Mouse (Mus musculus): ENCODE results near the gene Fermt3.

Gene Fermt3

GRCm38 (mm10) chr19:6971644-6972043 lies 47.6 kb downstream of the Fermt3 start:
- no peak for DNase-seq (ENCODE audit: low spot score)

GRCm38 (mm10) chr19:6970460-6971085 lies 48.7 kb downstream of the Fermt3 start:
- DNase-seq (ENCODE audit: low spot score) = no peak

- no peak for DNase-seq (ENCODE audit: low spot score)
These were observed 49.4 kb downstream of the Fermt3 start for GRCm38 (mm10) chr19:6969665-6970381.

DNA sequence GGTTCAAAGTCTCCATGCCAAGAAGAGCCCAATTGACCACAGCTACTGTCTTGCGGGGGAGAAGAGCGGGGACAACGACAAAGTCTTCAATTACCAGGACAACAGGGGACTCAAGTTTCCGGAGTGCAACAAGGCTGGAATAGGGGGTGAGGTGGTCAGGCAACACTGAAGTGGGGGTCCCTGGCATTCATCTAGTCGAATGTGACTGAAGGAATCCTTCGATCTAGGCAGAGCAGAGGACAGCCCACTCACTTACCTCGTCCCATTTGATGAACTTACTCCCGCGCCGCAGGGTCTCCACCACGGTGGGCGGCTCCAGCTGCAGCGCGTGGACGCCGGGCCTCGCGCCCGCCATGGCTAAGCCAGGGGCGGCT lies 50.0 kb downstream of the Fermt3 start:
- DNase-seq (ENCODE audit: low spot score) = no peak

DNA sequence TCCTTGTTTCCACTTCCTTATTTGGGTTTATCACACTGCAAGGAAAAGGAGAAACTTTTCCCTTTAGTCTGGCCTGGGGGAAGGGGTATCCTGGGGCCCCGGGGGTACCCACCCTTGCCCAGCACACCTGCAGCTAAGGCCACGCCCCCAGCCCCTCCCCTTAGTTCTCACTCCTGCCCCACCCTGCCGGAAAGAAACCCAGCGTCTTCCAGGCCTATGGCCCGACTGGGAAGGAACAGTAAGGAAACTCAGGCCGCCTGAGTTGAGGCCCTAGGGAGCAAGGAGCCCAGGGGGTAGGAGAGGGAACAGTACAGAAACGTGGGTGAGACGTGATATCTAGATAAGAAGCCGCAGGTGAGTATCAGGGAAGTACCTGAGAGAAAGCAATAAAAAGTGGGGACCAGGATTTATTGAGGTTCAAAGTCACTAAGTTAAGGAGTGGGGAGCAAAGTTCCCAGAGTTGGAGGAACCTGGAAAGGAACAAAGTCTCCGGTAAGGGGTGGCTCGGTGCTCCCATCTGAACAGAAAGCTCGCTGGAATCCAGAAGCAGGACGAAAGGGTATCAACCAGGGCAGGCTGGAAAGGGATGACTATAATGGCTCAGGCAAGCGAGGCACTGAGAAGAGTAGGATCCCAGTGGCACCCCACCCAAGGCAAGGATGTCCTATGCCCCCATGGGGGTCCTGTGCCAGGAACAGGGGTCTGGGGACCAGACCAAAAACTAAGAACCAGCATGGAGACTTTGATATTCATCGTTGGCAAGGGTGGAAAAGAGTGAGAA lies 50.6 kb downstream of the Fermt3 start:
- no peak for DNase-seq (ENCODE audit: low spot score)

DNA sequence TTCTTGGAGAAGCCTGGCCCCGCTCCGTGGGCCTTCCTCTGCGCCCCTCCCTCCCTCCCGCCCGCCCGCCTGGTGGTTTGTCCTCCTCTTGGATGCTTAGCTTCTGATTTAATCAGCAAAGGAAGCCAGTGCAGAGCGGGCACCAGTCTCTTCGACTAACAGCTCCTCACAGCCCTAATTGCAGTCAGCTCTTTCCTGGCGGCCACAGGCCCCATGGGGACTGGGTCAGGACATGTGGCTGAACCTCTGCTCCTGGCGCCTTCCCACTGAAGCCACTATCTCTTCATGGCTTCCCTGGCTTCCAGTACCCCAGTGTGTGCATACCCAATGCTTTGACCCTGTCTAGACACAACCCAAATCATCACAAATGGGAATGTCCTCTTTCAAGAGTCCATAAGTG lies 62.8 kb downstream of the Fermt3 start:
- no peak for DNase-seq (ENCODE audit: low spot score)

DNA sequence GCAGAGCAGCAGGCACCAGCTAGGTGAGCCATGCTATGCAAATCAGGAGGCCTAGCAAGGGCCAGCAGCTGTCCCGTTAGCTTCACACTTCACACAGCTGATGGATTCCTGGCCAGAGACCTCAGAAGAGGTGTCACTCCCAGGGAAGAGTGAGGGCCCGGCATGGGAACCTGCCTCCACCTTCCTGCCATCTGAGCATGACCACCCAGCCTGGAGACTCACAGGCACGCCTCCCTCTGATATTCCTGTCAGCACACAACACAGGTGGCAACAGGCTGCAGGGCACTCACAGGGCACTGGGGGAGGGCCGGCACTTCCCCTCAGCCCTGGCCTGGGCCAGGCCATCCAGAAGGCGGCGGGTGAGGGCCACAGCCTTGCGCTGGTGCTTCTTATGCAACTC lies 63.8 kb downstream of the Fermt3 start:
- DNase-seq (ENCODE audit: low spot score) = no peak

DNA sequence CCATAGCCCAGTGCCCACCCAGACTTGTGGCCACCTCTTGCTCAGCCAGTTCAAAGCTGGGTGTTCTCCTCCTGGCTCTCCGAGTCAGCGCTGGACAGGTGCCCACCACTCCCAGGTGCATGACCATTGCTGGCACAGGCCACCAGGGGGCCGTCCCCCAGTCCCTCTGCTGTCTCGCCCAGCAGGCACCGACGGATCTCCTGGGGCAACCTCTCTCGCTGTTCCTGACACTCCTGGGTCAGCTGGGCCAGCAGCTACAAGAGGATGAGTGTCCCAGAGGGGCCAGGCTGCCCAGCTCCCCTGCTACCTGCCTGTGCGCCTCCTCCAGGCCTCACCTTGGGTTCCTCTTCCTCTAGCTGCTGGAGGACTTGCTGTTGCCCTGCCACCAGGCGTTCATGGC lies 65.2 kb downstream of the Fermt3 start:
- no peak for DNase-seq (ENCODE audit: low spot score)

DNA sequence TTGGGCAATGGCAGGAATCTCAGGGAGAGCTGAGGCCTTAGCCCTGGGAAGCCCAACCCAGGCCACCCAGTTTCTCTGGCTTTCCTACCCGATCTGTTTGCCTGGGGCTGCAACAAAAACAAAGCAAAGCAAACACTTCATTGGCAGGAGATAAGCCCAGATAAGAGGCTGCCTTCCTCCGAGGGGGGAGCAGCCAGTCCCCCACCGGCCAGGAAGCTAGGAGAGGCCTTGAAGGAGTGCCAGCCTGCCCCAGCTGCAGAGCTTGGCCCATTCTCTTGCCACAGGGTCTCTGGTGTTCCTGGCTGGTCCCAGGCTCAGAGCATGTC lies 66.6 kb downstream of the Fermt3 start:
- no peak for DNase-seq (ENCODE audit: low spot score)

GRCm38 (mm10) chr19:6951994-6952711 lies 67.1 kb downstream of the Fermt3 start:
- DNase-seq (ENCODE audit: low spot score) = peak; percentile 57

GRCm38 (mm10) chr19:6951381-6951968 lies 67.8 kb downstream of the Fermt3 start:
- peak; percentile 70 for DNase-seq (ENCODE audit: low spot score)

GRCm38 (mm10) chr19:6950613-6951153 lies 68.6 kb downstream of the Fermt3 start:
- no peak for DNase-seq (ENCODE audit: low spot score)

- DNase-seq (ENCODE audit: low spot score) = no peak
These were observed 69.3 kb downstream of the Fermt3 start for GRCm38 (mm10) chr19:6949951-6950350.

- DNase-seq (ENCODE audit: low spot score) = no peak
These were observed 69.7 kb downstream of the Fermt3 start for GRCm38 (mm10) chr19:6949532-6949931.
